In genomic region chr17:56343466-56343865, GRCm38 (mm10) we compare ENCODE assay signal across 21 mouse cellular contexts. TPM values are rescaled to one million over a fixed set of nuclear protein-coding genes. Genes with fewer than 3 reads are reported as not detected.
"Had no signal": no experiment of that assay in that cellular context is flagged by ENCODE, and none has a peak within 500 bp of the region (broad histone marks: within the 10 kb centered on the region; RNA-seq: fewer than 3 reads in every experiment).

No protein-coding gene starts in this region.

- H3K9me3 ChIP-seq: intestine, embryonic 15.5 days; limb, embryonic 13.5 days; midbrain, embryonic 12.5 days; neural tube, embryonic 13.5 days had no signal

- H3K27ac ChIP-seq: intestine, embryonic 15.5 days; layer of hippocampus, adult 2 months; limb, embryonic 13.5 days; liver, embryonic 14.5 days; midbrain, embryonic 12.5 days; neural tube, embryonic 13.5 days had no signal

- H3K4me1 ChIP-seq: intestine, embryonic 15.5 days had no signal

- H3K27me3 ChIP-seq: intestine, embryonic 15.5 days; limb, embryonic 13.5 days; midbrain, embryonic 12.5 days; neural tube, embryonic 13.5 days had no signal

- H3K9ac ChIP-seq: intestine, embryonic 15.5 days; limb, embryonic 13.5 days; liver, embryonic 14.5 days; lung, embryonic 14.5 days; neural tube, embryonic 13.5 days had no signal

- H3K4me2 ChIP-seq: intestine, embryonic 15.5 days; limb, embryonic 13.5 days; lung, embryonic 14.5 days; midbrain, embryonic 12.5 days; neural tube, embryonic 13.5 days had no signal

- H3K36me3 ChIP-seq: intestine, embryonic 15.5 days; neural tube, embryonic 13.5 days had no signal

- DNase-seq: kidney, adult 18-20 months; kidney, postnatal 10 days; kidney, postnatal 4 days; lung, embryonic 14.5 days; lung, postnatal 10 days; lung, postnatal 4 days; right cerebral cortex, postnatal 14 days; thymus, adult 2 months; thymus, postnatal 25 days had no signal

- ATAC-seq: intestine, embryonic 15.5 days; midbrain, embryonic 16.5 days had no signal

- H3K4me3 ChIP-seq: intestine, embryonic 15.5 days; layer of hippocampus, adult 2 months; limb, embryonic 13.5 days; midbrain, embryonic 12.5 days; neural tube, embryonic 13.5 days had no signal

RNA-seq across cellular contexts. Expression of gene Arrdc5, which starts 43.4 kb away (rescaled TPM):
- total RNA-seq: layer of hippocampus, adult 2 months; layer of hippocampus, postnatal 10 days; left cerebral cortex, postnatal 36 days; megakaryocyte-erythroid progenitor cell, adult 5-6 weeks had no signal
- polyA plus RNA-seq: intestine, embryonic 15.5 days; kidney, embryonic 14.5 days; limb, embryonic 13.5 days; liver, embryonic 14.5 days; lung, embryonic 14.5 days; midbrain, embryonic 12.5 days; midbrain, embryonic 16.5 days; neural tube, embryonic 13.5 days; thymus, adult 2 months; urinary bladder, adult 2 months had no signal
